Mouse (Mus musculus) midbrain, embryonic 13.5 days (tissue): ENCODE results near the gene Casp8. TPM values are rescaled to one million over a fixed set of nuclear protein-coding genes. Genes with fewer than 3 reads are reported as not detected.
"Not testable (repeated sequence)": the region's sequence is repeated elsewhere in the genome, so short reads cannot be mapped to it uniquely, and the experiment has no call there.

Experiments
- ATAC-seq: fragments of 200-750 bp; cut with Nextera tagmentation; 2 replicates; pipeline ENCODE4 v1.8.0; 2017; ENCODE audit warnings: mild to moderate bottlenecking, moderate TSS enrichment, moderate library complexity
- H3K27ac ChIP-seq: fragments of 300-500 bp; sonication (generic); 2 replicates; pipeline ENCODE4 v1.5.1; 2015; ENCODE audit warnings: inconsistent platforms, mild to moderate bottlenecking, moderate library complexity
- H3K27me3 ChIP-seq: fragments of 300-500 bp; sonication (generic); 2 replicates; pipeline ENCODE4 v1.6.1; 2015; ENCODE audit warnings: mild to moderate bottlenecking, inconsistent platforms
- H3K36me3 ChIP-seq: fragments of 300-500 bp; sonication (generic); 2 replicates; pipeline ENCODE4 v1.6.1; 2015; ENCODE audit warnings: mild to moderate bottlenecking, inconsistent platforms
- H3K4me1 ChIP-seq: fragments of 300-500 bp; sonication (generic); replicated peaks from 2 replicates; pipeline ENCODE4 v1.6.1; 2015; ENCODE audit warnings: inconsistent platforms
- H3K4me2 ChIP-seq: fragments of 300-500 bp; sonication (generic); replicated peaks from 2 replicates; pipeline ENCODE4 v1.6.1; 2015; ENCODE audit warnings: moderate library complexity, mild to moderate bottlenecking, inconsistent platforms
- H3K4me3 ChIP-seq: fragments of 300-500 bp; sonication (generic); replicated peaks from 2 replicates; pipeline ENCODE4 v1.5.1; 2015; ENCODE audit warnings: mild to moderate bottlenecking, inconsistent platforms
- H3K9ac ChIP-seq: fragments of 300-500 bp; sonication (generic); replicated peaks from 2 replicates; pipeline ENCODE4 v1.6.1; 2015; ENCODE audit warnings: mild to moderate bottlenecking, inconsistent platforms
- H3K9me3 ChIP-seq: fragments of 300-500 bp; sonication (generic); 2 replicates; pipeline ENCODE4 v1.6.1; 2016; ENCODE audit warnings: mild to moderate bottlenecking, inconsistent platforms
- WGBS: fragments of 180-500 bp; shearing (Covaris S2); methylation state at CpG from one replicate; pipeline ENCODE4 v1.1.7; 2015; 5-methylcytosine and 5-hydroxymethylcytosine counted together
- polyA plus RNA-seq: library from polyadenylated mRNA; unstranded; fragments of >200 nt; fragmentation: Nextera tagmentation; extraction: Ambion mirVana; gene quantifications from 2 replicates; pipeline ENCODE4 v1.2.1, GENCODE M21; 2015

Gene Casp8
- polyA plus RNA-seq, 1 experiment from 2014 or later, result 5.4 TPM

DNA sequence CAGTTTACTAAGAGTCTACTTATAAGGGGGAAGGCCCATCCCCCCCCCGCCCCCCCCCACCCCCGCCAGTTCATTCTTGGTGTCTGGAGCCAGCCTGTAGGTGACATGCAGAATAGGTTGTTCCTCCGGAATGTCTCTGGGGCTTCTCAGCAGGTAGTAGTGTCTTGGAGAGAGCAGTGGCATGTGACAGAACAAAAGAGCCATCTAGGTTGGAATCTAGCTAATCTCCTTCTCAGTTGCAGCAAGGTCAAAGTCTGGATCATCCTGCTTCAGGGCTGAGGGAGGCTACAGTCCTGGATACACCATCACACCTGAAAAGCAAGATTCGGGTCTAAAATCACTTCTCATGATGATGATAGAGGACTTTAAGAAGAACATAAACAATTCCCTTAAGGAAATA, 90.5 kb downstream of the Casp8 start:
- no peak overlapping the region for H3K4me3 ChIP-seq
- ATAC-seq, result no peak
- no peaks in the 10 kb centered on the region for H3K9me3 ChIP-seq
- H3K36me3 ChIP-seq, result no peaks in the 10 kb centered on the region
- H3K4me1 ChIP-seq, result no peaks in the 10 kb centered on the region
- WGBS, result 76% methylated on average over 4 of the region's 4 CpGs
- no peak overlapping the region for H3K4me2 ChIP-seq
- H3K27ac ChIP-seq, result no peak overlapping the region
- no peaks in the 10 kb centered on the region for H3K27me3 ChIP-seq
- H3K9ac ChIP-seq, result no peak overlapping the region

DNA sequence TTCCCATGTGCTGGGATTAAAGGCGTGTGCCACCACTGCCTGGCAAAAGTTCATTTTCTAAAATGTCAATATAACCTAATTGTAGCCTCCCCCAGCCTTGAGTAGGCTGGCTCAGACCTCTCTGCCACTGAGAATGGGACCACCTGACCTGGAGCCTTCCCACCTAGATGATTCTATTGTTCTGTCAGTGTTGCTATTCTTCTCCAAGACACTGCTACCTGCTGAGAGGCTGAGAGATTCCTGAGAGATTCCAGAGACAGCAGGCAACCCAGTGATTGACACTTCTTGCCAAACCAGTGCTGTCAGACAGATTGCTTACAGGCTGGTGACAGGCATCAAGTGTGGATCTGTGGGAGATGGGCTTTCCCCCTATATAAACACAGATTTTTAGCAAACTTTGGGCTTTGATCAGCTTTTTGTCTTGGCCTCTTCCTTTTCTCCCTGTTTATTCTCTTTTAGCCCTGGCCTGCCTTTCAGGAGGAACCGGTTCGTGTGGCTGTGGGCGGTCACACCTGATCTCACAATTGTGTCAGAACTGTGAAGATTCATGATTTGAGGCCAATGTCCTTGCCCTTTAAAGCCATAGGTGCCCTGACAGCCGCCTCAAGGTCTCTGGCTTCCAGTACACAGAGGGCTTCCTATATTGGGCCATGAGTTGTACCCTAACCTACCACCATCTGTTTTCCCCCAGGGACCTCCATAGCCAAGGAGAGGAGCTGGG, 94.8 kb downstream of the Casp8 start:
- Histone ChIP-seq H3K4me1 (no peaks in the 10 kb centered on the region), H3K9ac (no peak overlapping the region), H3K9me3 (no peaks in the 10 kb centered on the region), H3K27ac (no peak overlapping the region), H3K27me3 (no peaks in the 10 kb centered on the region), H3K4me3 (no peak overlapping the region), H3K4me2 (no peak overlapping the region), H3K36me3 (no peaks in the 10 kb centered on the region)
- ATAC-seq, result no peak
- 81% methylated on average over 5 of the region's 5 CpGs for WGBS

DNA sequence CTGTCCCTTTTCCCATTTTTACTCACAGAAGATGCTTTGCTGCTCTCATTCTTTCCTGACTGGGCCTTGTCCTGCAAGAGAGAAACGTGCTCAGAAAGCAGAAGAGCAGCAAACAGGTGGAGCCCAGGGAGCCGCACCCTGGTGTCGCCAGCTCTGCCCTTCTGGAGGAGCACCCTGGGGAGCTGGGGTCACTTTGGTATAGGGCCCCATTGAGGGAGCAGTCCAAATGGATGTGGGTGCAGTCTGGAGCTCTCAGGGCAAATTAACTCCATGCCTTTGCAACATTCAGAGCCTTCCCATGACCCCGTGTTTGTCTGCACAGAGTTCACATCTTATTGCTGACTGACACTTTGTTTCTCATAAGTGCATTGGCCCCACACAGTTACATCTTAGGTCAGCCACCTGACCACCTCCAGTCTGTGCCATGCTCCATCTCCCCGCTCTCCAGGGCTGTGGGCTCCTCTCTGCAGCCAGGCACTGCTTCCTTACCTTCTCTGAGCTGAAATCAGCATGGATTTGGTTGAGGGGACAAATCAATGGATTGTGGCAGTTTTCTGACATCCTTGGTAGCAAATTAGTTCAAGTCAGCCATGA, 95.6 kb downstream of the Casp8 start:
- not testable (repeated sequence) for H3K4me1 ChIP-seq, H3K36me3 ChIP-seq, H3K27ac ChIP-seq, H3K4me3 ChIP-seq, ATAC-seq, H3K9ac ChIP-seq, H3K4me2 ChIP-seq, H3K27me3 ChIP-seq, H3K9me3 ChIP-seq
- 75% methylated on average over 5 of the region's 5 CpGs for WGBS

DNA sequence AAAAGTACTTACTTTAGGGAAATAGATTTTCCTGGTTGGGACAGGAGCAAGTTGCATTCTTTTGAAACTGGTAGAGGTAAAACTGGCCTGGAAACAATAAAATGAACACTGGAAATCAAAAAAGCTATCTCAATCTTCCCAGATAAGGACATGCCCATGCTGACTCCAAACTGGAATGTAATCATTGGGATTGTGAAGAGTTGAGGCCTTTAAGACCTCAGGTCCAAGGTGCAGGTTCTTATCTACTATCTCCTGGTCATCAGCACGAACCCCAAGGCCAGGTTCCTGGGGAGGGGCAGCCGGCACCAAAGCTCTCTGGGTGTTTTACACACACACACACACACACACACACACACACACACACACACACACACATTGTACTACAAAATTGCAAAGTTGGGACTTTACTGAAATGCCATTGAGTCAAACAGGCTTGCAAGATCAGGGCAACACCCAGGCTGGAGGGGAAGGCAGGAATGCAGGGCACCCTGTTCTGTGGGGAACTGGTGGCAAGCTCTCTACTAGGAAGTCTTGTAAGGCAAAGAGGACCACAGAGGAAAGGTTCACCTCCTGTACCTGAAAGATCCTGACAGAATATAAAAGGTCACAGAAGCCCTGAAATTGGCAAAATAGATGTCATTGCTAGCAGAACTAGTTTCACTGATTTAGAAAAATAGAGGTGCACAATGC, 96.5 kb downstream of the Casp8 start:
- not testable (repeated sequence) for H3K4me1 ChIP-seq, H3K27me3 ChIP-seq, H3K9ac ChIP-seq, ATAC-seq, H3K4me3 ChIP-seq, H3K4me2 ChIP-seq, H3K36me3 ChIP-seq, H3K9me3 ChIP-seq, H3K27ac ChIP-seq
- WGBS, result 81% methylated on average over 2 of the region's 2 CpGs

DNA sequence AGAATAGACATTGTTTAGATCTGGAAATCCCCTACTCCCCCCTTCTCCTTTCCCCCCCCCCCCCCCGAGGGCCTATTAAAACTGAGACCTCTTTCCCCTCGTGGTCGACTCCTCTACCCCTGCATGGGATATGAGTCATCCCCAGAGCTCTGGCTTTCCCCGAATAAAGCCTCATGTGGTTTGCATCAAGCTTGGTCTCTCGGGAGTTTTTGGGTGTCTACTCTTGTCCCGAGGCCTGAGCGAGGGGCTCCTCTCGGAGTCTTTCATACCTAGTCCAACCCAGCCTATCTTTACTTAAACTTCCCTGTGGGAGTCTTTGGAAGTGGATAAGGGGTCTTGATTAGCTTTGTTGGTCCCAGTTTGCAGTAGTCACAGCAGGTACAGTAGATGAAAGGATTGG, 97.2 kb downstream of the Casp8 start:
- H3K4me1 ChIP-seq, H3K9ac ChIP-seq, H3K4me2 ChIP-seq, H3K9me3 ChIP-seq, H3K27ac ChIP-seq, H3K4me3 ChIP-seq, H3K27me3 ChIP-seq, ATAC-seq, H3K36me3 ChIP-seq: not testable (repeated sequence)
- 91% methylated on average over 7 of the region's 8 CpGs for WGBS

Other genes with a start within 250 kb of the Casp8 start
- gene Fam126b, start 209.1 kb upstream of the Casp8 start, polyA plus RNA-seq, result 11.0 and 13.9 TPM in 2 replicates
- 196 and 203 TPM in 2 replicates for gene Ndufb3, start 209.0 kb upstream of the Casp8 start, polyA plus RNA-seq
- not detected in 2 replicates for gene Als2cr12, start 99.4 kb upstream of the Casp8 start, polyA plus RNA-seq
- 15.9 and 16.4 TPM in 2 replicates for gene Cflar, start 83.9 kb upstream of the Casp8 start, polyA plus RNA-seq
- 16.2 and 17.9 TPM in 2 replicates for gene Trak2, start 178.1 kb downstream of the Casp8 start, polyA plus RNA-seq
- gene Stradb, start 178.1 kb downstream of the Casp8 start, polyA plus RNA-seq, result 74.9 and 77.0 TPM in 2 replicates